In the genomic region with DNA sequence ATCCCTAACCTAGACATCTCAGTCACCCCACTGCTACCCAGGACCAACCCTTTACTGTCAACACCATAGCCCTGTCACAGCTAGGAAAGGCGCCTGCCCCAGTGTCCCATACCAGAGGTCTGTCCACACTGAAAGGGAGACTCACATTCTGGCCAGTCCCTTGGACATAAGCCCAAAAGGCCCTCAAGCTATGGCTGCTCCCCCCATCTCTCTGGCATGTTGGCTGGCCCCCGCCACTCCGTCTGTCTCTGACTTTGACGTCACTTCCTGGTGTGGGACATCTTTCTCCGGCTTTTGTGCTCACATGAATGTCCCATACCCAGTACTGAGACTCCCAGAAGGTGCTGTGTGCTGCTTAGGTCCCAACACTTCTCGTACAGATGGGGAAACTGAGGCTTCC, we compare ENCODE assay signal across 18 mouse cellular contexts.
A peak's percentile ranks its signal among the peaks of the same experiment; 100 is the strongest.
DNase-seq lines count a peak whose midpoint lies in the region; ATAC-seq and TF ChIP-seq lines count a peak whose summit lies in the region.
"Had no signal": no experiment of that assay in that cellular context is flagged by ENCODE, and none has a peak within 500 bp of the region (broad histone marks: within the 10 kb centered on the region; RNA-seq: fewer than 3 reads in every experiment).

No protein-coding gene starts in this region.

- no peak overlapping the region for H3K27ac ChIP-seq in heart, postnatal 0 days (ENCODE audit: low read depth)
- no peak overlapping the region for H3K27ac ChIP-seq in kidney, embryonic 16.5 days (ENCODE audit: low read length)
- H3K27ac ChIP-seq in lung, embryonic 14.5 days (ENCODE audit: low read depth), result no peak overlapping the region
- H3K27ac ChIP-seq: embryonic facial prominence, embryonic 12.5 days; forebrain, embryonic 15.5 days; hindbrain, embryonic 13.5 days had no signal

- no peak overlapping the region for H3K9ac ChIP-seq in heart, postnatal 0 days (replicated peaks; ENCODE audit: low read depth, low read length)
- H3K9ac ChIP-seq in kidney, embryonic 16.5 days (replicated peaks; ENCODE audit: low read length), result no peak overlapping the region
- H3K9ac ChIP-seq in lung, embryonic 14.5 days, result no peak overlapping the region
- H3K9ac ChIP-seq: embryonic facial prominence, embryonic 12.5 days; forebrain, embryonic 15.5 days; hindbrain, embryonic 13.5 days had no signal

- H3K9me3 ChIP-seq in heart, postnatal 0 days (replicated peaks; ENCODE audit: control insufficient read depth, low read length), result no peaks in the 10 kb centered on the region
- no peaks in the 10 kb centered on the region for H3K9me3 ChIP-seq in kidney, embryonic 16.5 days (ENCODE audit: low read length)
- H3K9me3 ChIP-seq in lung, embryonic 14.5 days (ENCODE audit: low read depth, low read length), result no peaks in the 10 kb centered on the region
- H3K9me3 ChIP-seq: embryonic facial prominence, embryonic 12.5 days; forebrain, embryonic 15.5 days; hindbrain, embryonic 13.5 days had no signal

- 57% methylated on average over 6 of the region's 6 CpGs for whole genome bisulfite sequencing in heart, postnatal 0 days
- 74% methylated on average over 6 of the region's 6 CpGs for WGBS in kidney, embryonic 16.5 days
- WGBS in lung, embryonic 14.5 days, result 55% methylated on average over 6 of the region's 6 CpGs

- no peak overlapping the region for H3K4me3 ChIP-seq in heart, postnatal 0 days (ENCODE audit: low read depth, low read length)
- H3K4me3 ChIP-seq in kidney, embryonic 16.5 days (ENCODE audit: low read length), result no peak overlapping the region
- H3K4me3 ChIP-seq in lung, embryonic 14.5 days (ENCODE audit: low read depth, low read length), result no peak overlapping the region
- H3K4me3 ChIP-seq: embryonic facial prominence, embryonic 12.5 days; forebrain, embryonic 15.5 days; hindbrain, embryonic 13.5 days had no signal

- ATAC-seq in heart, postnatal 0 days (ENCODE audit: insufficient read depth, low read depth), result no peak
- ATAC-seq in kidney, embryonic 16.5 days (ENCODE audit: low FRiP score, low TSS enrichment), result no peak
- 0 out of 2 replicates have a peak, but pooled peaks have one; percentile 37 for ATAC-seq in lung, embryonic 14.5 days (ENCODE audit: insufficient read depth)
- ATAC-seq: forebrain, embryonic 15.5 days had no signal

- TF ChIP-seq EP300 in heart, postnatal 0 days (IDR thresholded peaks at IDR 0.05; ENCODE audit: low read depth), result no peak

- H3K27me3 ChIP-seq in heart, postnatal 0 days (ENCODE audit: control insufficient read depth, insufficient read depth, low read length), result no peaks in the 10 kb centered on the region
- H3K27me3 ChIP-seq in kidney, embryonic 16.5 days (ENCODE audit: insufficient read depth, low read length), result no peaks in the 10 kb centered on the region
- no peaks in the 10 kb centered on the region for H3K27me3 ChIP-seq in lung, embryonic 14.5 days (ENCODE audit: insufficient read depth, low read length)
- H3K27me3 ChIP-seq: forebrain, embryonic 15.5 days had no signal

- H3K36me3 ChIP-seq in heart, postnatal 0 days (replicated peaks; ENCODE audit: control insufficient read depth, insufficient read depth, low read length), result no peaks in the 10 kb centered on the region
- H3K36me3 ChIP-seq in kidney, embryonic 16.5 days (ENCODE audit: insufficient read depth, low read length), result no peaks in the 10 kb centered on the region
- H3K36me3 ChIP-seq in lung, embryonic 14.5 days (ENCODE audit: insufficient read depth), result no peaks in the 10 kb centered on the region
- H3K36me3 ChIP-seq: embryonic facial prominence, embryonic 12.5 days; forebrain, embryonic 15.5 days; hindbrain, embryonic 13.5 days had no signal

- TF ChIP-seq CTCF in heart, postnatal 0 days (IDR thresholded peaks at IDR 0.05; ENCODE audit: low read depth), result no peak
- TF ChIP-seq CTCF in lung, embryonic 14.5 days (IDR thresholded peaks at IDR 0.05; ENCODE audit: low read depth), result no peak

- peaks cover 10% of the 10 kb centered on the region for H3K4me1 ChIP-seq in heart, postnatal 0 days (ENCODE audit: control insufficient read depth, insufficient read depth)
- H3K4me1 ChIP-seq in kidney, embryonic 16.5 days (ENCODE audit: insufficient read depth, low read length), result peaks cover 20% of the 10 kb centered on the region; the same call in 1 of the 2 replicates
- peaks cover 10% of the 10 kb centered on the region; the same call in 1 of the 2 replicates for H3K4me1 ChIP-seq in lung, embryonic 14.5 days (ENCODE audit: insufficient read depth)
- H3K4me1 ChIP-seq: forebrain, embryonic 15.5 days; hindbrain, embryonic 13.5 days had no signal

- no peak overlapping the region for H3K4me2 ChIP-seq in heart, postnatal 0 days (ENCODE audit: low read depth, low read length)
- H3K4me2 ChIP-seq in kidney, embryonic 16.5 days (replicated peaks; ENCODE audit: low read depth, low read length), result no peak overlapping the region
- H3K4me2 ChIP-seq in lung, embryonic 14.5 days, result no peak overlapping the region
- H3K4me2 ChIP-seq: embryonic facial prominence, embryonic 12.5 days; forebrain, embryonic 15.5 days; heart, embryonic 11.5 days; hindbrain, embryonic 13.5 days had no signal

- DNase-seq in heart, postnatal 0 days (ENCODE audit: low spot score), result peak; percentile 21
- no peak for DNase-seq in heart, adult 11 months
- DNase-seq in kidney, postnatal 10 days, result peak; percentile 56
- DNase-seq in lung, embryonic 14.5 days, result peak; percentile 42
- no peak for DNase-seq in lung, postnatal 14 days
- DNase-seq in lung, postnatal 4 days, result peak; percentile 26 to 55
- DNase-seq in lung, adult 18-20 months, result no peak
- DNase-seq: adrenal gland, postnatal 10 days; cerebellum, adult 11 months; cerebellum, adult 8-10 months; embryo, embryonic 11 days; gastrocnemius, postnatal 36 days; heart, adult 18-20 months had no signal

Comparison
In these comparisons a context has a peak if more than half of its experiments do, and no peak if none do; other contexts are left out.
1. DNase-seq: peak in heart, postnatal 0 days (single experiment), kidney, postnatal 10 days (single experiment), lung, embryonic 14.5 days (single experiment) and lung, postnatal 4 days (2 of 2); none in heart, adult 11 months (single experiment), lung, postnatal 14 days (single experiment) and lung, adult 18-20 months (0 of 2).